Comparison of ENCODE assay signal across 9 mouse cellular contexts in genomic region chr2:74704999-74705466, GRCm38 (mm10). TPM values are rescaled to one million over a fixed set of nuclear protein-coding genes. Genes with fewer than 3 reads are reported as not detected.
A peak's percentile ranks its signal among the peaks of the same experiment; 100 is the strongest.
DNase-seq lines count a peak whose midpoint lies in the region; ATAC-seq and TF ChIP-seq lines count a peak whose summit lies in the region.
"Had no signal": no experiment of that assay in that cellular context is flagged by ENCODE, and none has a peak within 500 bp of the region (broad histone marks: within the 10 kb centered on the region; RNA-seq: fewer than 3 reads in every experiment).

No protein-coding gene starts in this region.

- H3K4me3 ChIP-seq in gastrocnemius, adult 2 months = peak overlapping the region; percentile 84
- peak overlapping the region; percentile 46 for H3K4me3 ChIP-seq in hindbrain, embryonic 10.5 days
- peak overlapping the region; percentile 51 for H3K4me3 ChIP-seq in liver, embryonic 11.5 days (ENCODE audit: low read depth, low read length)

- H3K27me3 ChIP-seq in Patski = peaks cover 16% of the 10 kb centered on the region
- H3K27me3 ChIP-seq in hindbrain, embryonic 10.5 days (ENCODE audit: insufficient read depth, poor library complexity, severe bottlenecking) = peaks cover 100% of the 10 kb centered on the region
- peaks cover 98% of the 10 kb centered on the region for H3K27me3 ChIP-seq in liver, embryonic 11.5 days (replicated peaks; ENCODE audit: control insufficient read depth, insufficient read depth, low read length)

- under 1% methylated on average over 57 of the region's 66 CpGs for WGBS in hindbrain, embryonic 10.5 days
- WGBS in liver, embryonic 11.5 days = 1% methylated on average over 38 of the region's 66 CpGs

- intact Hi-C loops in gastrocnemius, adult 2 months (cut with DNase I) = loop anchor here (5.0 kb wide), 4 partner anchors 257 to 887 kb away; no protein-coding TSS in a partner anchor
- intact Hi-C loops in gastrocnemius, postnatal 14 days (cut with DNase I; ENCODE audit: low total_unique reads) = loop anchor here (2.0 to 5.0 kb wide), 4 partner anchors 262 to 607 kb away; no protein-coding TSS in a partner anchor

- CTCF ChIA-PET in Patski (lab: Charles Lee) = no interaction called here

- H3K27ac ChIP-seq in gastrocnemius, adult 2 months = peak overlapping the region; percentile 94
- H3K27ac ChIP-seq in hindbrain, embryonic 10.5 days = no peak overlapping the region
- H3K27ac ChIP-seq in liver, embryonic 11.5 days (ENCODE audit: low read depth, low read length) = no peak overlapping the region

- peak; percentile 77 for DNase-seq in gastrocnemius, adult 2 months
- no peak for DNase-seq in gastrocnemius, postnatal 14 days
- no peak for DNase-seq in Patski (ENCODE audit: low read depth, low spot score)
- DNase-seq in hindbrain, embryonic 10.5 days (ENCODE audit: low spot score) = peak; percentile 57
- DNase-seq in liver, embryonic 11.5 days (ENCODE audit: low spot score) = peak; percentile 56
- DNase-seq in testis, postnatal 10 days (ENCODE audit: low spot score) = peak; percentile 60
- DNase-seq in frontal cortex, postnatal 10 days (ENCODE audit: low spot score in 2 of 2) = no peak
- no peak for DNase-seq in cerebellum, adult 11-12 months

- POLR2A ChIA-PET in Patski (lab: Charles Lee) = interaction anchor here (0.6 kb wide), 1 partner anchor 258 kb away, joined by 3 read pairs; no protein-coding TSS in a partner anchor

- peak overlapping the region; percentile 71 for H3K4me2 ChIP-seq in liver, embryonic 11.5 days

- H3K36me3 ChIP-seq in hindbrain, embryonic 10.5 days = no peaks in the 10 kb centered on the region
- no peaks in the 10 kb centered on the region for H3K36me3 ChIP-seq in liver, embryonic 11.5 days (ENCODE audit: control insufficient read depth, insufficient read depth, low read length)

- ATAC-seq in Patski = peak; percentile 45
- ATAC-seq in liver, embryonic 11.5 days (replicated peaks; ENCODE audit: low FRiP score) = 0 out of 2 replicates have a peak, but pooled peaks have one; percentile 34

- TF ChIP-seq CTCF in gastrocnemius, adult 2 months (IDR thresholded peaks at IDR 0.05) = no peak; the same call in none of the 2 replicates
- no peak for TF ChIP-seq CTCF in Patski (IDR thresholded peaks at IDR 0.05)

- H3K9me3 ChIP-seq in hindbrain, embryonic 10.5 days = no peaks in the 10 kb centered on the region
- no peaks in the 10 kb centered on the region for H3K9me3 ChIP-seq in liver, embryonic 11.5 days (ENCODE audit: control insufficient read depth, low read length)

- peak overlapping the region; percentile 34; the same call in 1 of the 2 replicates for H3K9ac ChIP-seq in liver, embryonic 11.5 days (ENCODE audit: low read depth, low read length)

- in situ Hi-C loops in Patski (cut with MboI; ENCODE audit: low pct_unique_long_range_greater_than_20kb) = loop anchor here (5.0 kb wide), 2 partner anchors 612 to 882 kb away; no protein-coding TSS in a partner anchor

- peaks cover 17% of the 10 kb centered on the region for H3K4me1 ChIP-seq in hindbrain, embryonic 10.5 days (replicated peaks)
- H3K4me1 ChIP-seq in liver, embryonic 11.5 days (replicated peaks; ENCODE audit: control insufficient read depth, insufficient read depth, low read length) = peaks cover 10% of the 10 kb centered on the region; the same call in 1 of the 2 replicates

RNA-seq across cellular contexts. Expression of gene Hoxd8, which starts 0.6 kb away (rescaled TPM):
- 10 to 100 TPM; 39.3 to 49.0 TPM for total RNA-seq in gastrocnemius, adult 2 months (2021)
- total RNA-seq in gastrocnemius, postnatal 14 days (2021) = 10 to 100 TPM; 30.0 to 38.2 TPM
- 17.1 TPM for polyA plus RNA-seq in Patski (2021)
- not detected in 2 replicates for polyA plus RNA-seq in hindbrain, embryonic 10.5 days (2016; fragmentation: Nextera tagmentation; extraction: Ambion mirVana)
- 0.82 and 1.2 TPM in 2 replicates for polyA plus RNA-seq in liver, embryonic 11.5 days (2014; fragmentation: Nextera tagmentation; extraction: Ambion mirVana)
- polyA plus RNA-seq: C2C12 had no signal

RNA-seq across cellular contexts. Expression of gene Hoxd3, which starts 6.7 kb away (rescaled TPM):
- total RNA-seq in gastrocnemius, adult 2 months (2021) = not detected
- not detected for total RNA-seq in gastrocnemius, postnatal 14 days (2021)
- 0.27 TPM for polyA plus RNA-seq in Patski (2021)
- 15.5 and 55.9 TPM in 2 replicates for polyA plus RNA-seq in hindbrain, embryonic 10.5 days (2016; fragmentation: Nextera tagmentation; extraction: Ambion mirVana)
- polyA plus RNA-seq in liver, embryonic 11.5 days (2014; fragmentation: Nextera tagmentation; extraction: Ambion mirVana) = 0.47 and 0.87 TPM in 2 replicates
- polyA plus RNA-seq: C2C12 had no signal

RNA-seq across cellular contexts. Expression of gene Hoxd4, which starts 6.7 kb away (rescaled TPM):
- total RNA-seq in gastrocnemius, adult 2 months (2021) = 1 to 10 TPM; 1.4 to 2.0 TPM
- total RNA-seq in gastrocnemius, postnatal 14 days (2021) = 1 to 10 TPM; 1.4 to 2.7 TPM
- 6.7 TPM for polyA plus RNA-seq in Patski (2021)
- 0.14 and 2.6 TPM in 2 replicates for polyA plus RNA-seq in hindbrain, embryonic 10.5 days (2016; fragmentation: Nextera tagmentation; extraction: Ambion mirVana)
- polyA plus RNA-seq in liver, embryonic 11.5 days (2014; fragmentation: Nextera tagmentation; extraction: Ambion mirVana) = 0.14 and 0.18 TPM in 2 replicates
- polyA plus RNA-seq: C2C12 had no signal

RNA-seq across cellular contexts. Expression of gene Hoxd9, which starts 7.5 kb away (rescaled TPM):
- total RNA-seq in gastrocnemius, adult 2 months (2021) = 10 to 100 TPM; 15.8 to 19.1 TPM
- total RNA-seq in gastrocnemius, postnatal 14 days (2021) = 10 to 100 TPM; 14.8 to 18.8 TPM
- polyA plus RNA-seq in Patski (2021) = 8.7 TPM
- polyA plus RNA-seq in hindbrain, embryonic 10.5 days (2016; fragmentation: Nextera tagmentation; extraction: Ambion mirVana) = not detected in 2 replicates
- 0.10 and 0.22 TPM in 2 replicates for polyA plus RNA-seq in liver, embryonic 11.5 days (2014; fragmentation: Nextera tagmentation; extraction: Ambion mirVana)
- polyA plus RNA-seq: C2C12 had no signal

RNA-seq across cellular contexts. Expression of gene Hoxd10, which starts 13.3 kb away (rescaled TPM):
- total RNA-seq in gastrocnemius, adult 2 months (2021) = 1 to 10 TPM; 4.0 to 4.8 TPM
- total RNA-seq in gastrocnemius, postnatal 14 days (2021) = 1 to 10 TPM; 4.4 to 4.5 TPM
- polyA plus RNA-seq in Patski (2021) = 0.13 TPM
- not detected in 2 replicates for polyA plus RNA-seq in hindbrain, embryonic 10.5 days (2016; fragmentation: Nextera tagmentation; extraction: Ambion mirVana)
- polyA plus RNA-seq in liver, embryonic 11.5 days (2014; fragmentation: Nextera tagmentation; extraction: Ambion mirVana) = 0.09 and 0.30 TPM in 2 replicates
- polyA plus RNA-seq: C2C12 had no signal

Comparison
In these comparisons a context has a peak if more than half of its experiments do, and no peak if none do; other contexts are left out.
1. DNase-seq: peak in gastrocnemius, adult 2 months (single experiment), hindbrain, embryonic 10.5 days (single experiment), liver, embryonic 11.5 days (single experiment) and testis, postnatal 10 days (single experiment); none in gastrocnemius, postnatal 14 days (single experiment), Patski (single experiment), frontal cortex, postnatal 10 days (0 of 2) and cerebellum, adult 11-12 months (single experiment).
2. Peak in every context shown above with its lines, with median percentiles within 50 percentile points of each other: H3K4me3 ChIP-seq.